12 mouse cellular contexts compared by ENCODE assay signal in the genomic region with DNA sequence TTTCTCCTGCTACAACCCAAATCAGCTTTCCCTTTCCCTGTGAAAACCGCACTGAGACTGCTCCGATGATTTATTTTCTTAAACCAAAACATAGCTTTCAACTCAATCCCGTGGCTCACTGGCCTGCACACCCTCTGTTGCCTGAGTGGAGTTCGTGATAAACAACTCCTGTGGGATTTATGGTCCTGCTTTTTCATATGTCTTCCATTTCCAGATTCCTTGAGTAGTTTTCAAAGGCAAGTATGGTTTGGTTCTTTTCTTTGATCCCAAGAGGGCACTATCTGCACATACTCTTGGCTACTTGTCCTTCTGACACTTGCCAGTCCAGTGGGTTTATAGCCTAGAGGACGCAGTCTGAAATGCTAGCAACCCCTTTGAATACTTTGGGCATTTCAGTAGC.
DNase-seq lines count a peak whose midpoint lies in the region; TF ChIP-seq lines count a peak whose summit lies in the region.
"Had no signal": no experiment of that assay in that cellular context is flagged by ENCODE, and none has a peak within 500 bp of the region (broad histone marks: within the 10 kb centered on the region; RNA-seq: fewer than 3 reads in every experiment).

No protein-coding gene starts in this region.

- TF ChIP-seq CTCF in heart, adult 2 months (IDR thresholded peaks at IDR 0.05): peak; percentile 61
- TF ChIP-seq CTCF in left cerebral cortex, adult 2 months (IDR thresholded peaks at IDR 0.05): peak; percentile 37

- no peaks in the 10 kb centered on the region for H3K79me2 ChIP-seq in heart, adult 2 months (replicated peaks; ENCODE audit: control insufficient read depth, insufficient read depth, low read length)

- no peaks in the 10 kb centered on the region for H3K36me3 ChIP-seq in heart, adult 2 months (ENCODE audit: control insufficient read depth, insufficient read depth, low read length)
- H3K36me3 ChIP-seq: liver, embryonic 12.5 days had no signal

- TF ChIP-seq EP300 in heart, adult 2 months (IDR thresholded peaks at IDR 0.05; ENCODE audit: insufficient read depth, low read depth, low read length): no peak

- H3K27me3 ChIP-seq in heart, adult 2 months (ENCODE audit: control insufficient read depth, insufficient read depth, low read length): no peaks in the 10 kb centered on the region
- H3K27me3 ChIP-seq: liver, embryonic 12.5 days had no signal

- 49% methylated on average over 5 of the region's 5 CpGs for WGBS in heart, adult 2 months

- H3K4me3 ChIP-seq in heart, adult 2 months: no peak overlapping the region
- H3K4me3 ChIP-seq in left cerebral cortex, adult 2 months: no peak overlapping the region
- H3K4me3 ChIP-seq: liver, embryonic 12.5 days had no signal

- no peak overlapping the region for H3K27ac ChIP-seq in heart, adult 2 months
- no peak overlapping the region for H3K27ac ChIP-seq in left cerebral cortex, adult 2 months
- H3K27ac ChIP-seq: hindbrain, embryonic 14.5 days; liver, embryonic 12.5 days had no signal

- H3K9ac ChIP-seq in heart, adult 2 months (ENCODE audit: low read depth, low read length): no peak overlapping the region
- H3K9ac ChIP-seq: hindbrain, embryonic 14.5 days; liver, embryonic 12.5 days had no signal

- intact Hi-C loops in heart, adult 2 months (cut with DNase I): loop anchor here (10.0 kb wide), 1 partner anchor 1064 kb away; a partner anchor contains a TSS
- intact Hi-C loops in left cerebral cortex, adult 2 months (cut with DNase I): no loop called here
- intact Hi-C loops in left cerebral cortex, postnatal 10 days (cut with DNase I): no loop called here
- intact Hi-C loops in left cerebral cortex, postnatal 25 days (cut with DNase I): no loop called here

- TF ChIP-seq POLR2A in heart, adult 2 months (IDR thresholded peaks at IDR 0.05; ENCODE audit: insufficient read depth, low read depth, low read length): no peak

- no peak for DNase-seq in heart, adult 2 months
- DNase-seq in heart, adult 9 months (ENCODE audit: low spot score in 2 of 2): no peak
- no peak for DNase-seq in left cerebral cortex, adult 2 months (ENCODE audit: extremely low spot score in 1 of 2, low spot score in 2 of 2)
- no peak for DNase-seq in left cerebral cortex, postnatal 10 days (ENCODE audit: extremely low spot score in 1 of 2, low spot score in 2 of 2)
- DNase-seq in embryo, embryonic 11 days: peak; percentile 58
- DNase-seq in mesoderm, embryonic 11.5 days (ENCODE audit: low read depth, low spot score): peak; percentile 73
- DNase-seq in urinary bladder, postnatal 25 days (ENCODE audit: low spot score): no peak
- DNase-seq in left cerebral cortex, postnatal 25 days (ENCODE audit: low spot score in 2 of 2): no peak
- DNase-seq: cerebellum, postnatal 25 days; thymus, postnatal 25 days had no signal

- H3K4me1 ChIP-seq in heart, adult 2 months (ENCODE audit: control insufficient read depth, insufficient read depth, low read length): no peaks in the 10 kb centered on the region
- H3K4me1 ChIP-seq: liver, embryonic 12.5 days had no signal

Comparison
In these comparisons a context has a peak if more than half of its experiments do, and no peak if none do; other contexts are left out.
1. DNase-seq: peak in embryo, embryonic 11 days (single experiment) and mesoderm, embryonic 11.5 days (single experiment); none in heart, adult 2 months (0 of 2), heart, adult 9 months (0 of 2), left cerebral cortex, adult 2 months (0 of 2), left cerebral cortex, postnatal 10 days (0 of 2), urinary bladder, postnatal 25 days (single experiment) and left cerebral cortex, postnatal 25 days (0 of 2).